21 mouse cellular contexts compared by ENCODE assay signal in the genomic region with DNA sequence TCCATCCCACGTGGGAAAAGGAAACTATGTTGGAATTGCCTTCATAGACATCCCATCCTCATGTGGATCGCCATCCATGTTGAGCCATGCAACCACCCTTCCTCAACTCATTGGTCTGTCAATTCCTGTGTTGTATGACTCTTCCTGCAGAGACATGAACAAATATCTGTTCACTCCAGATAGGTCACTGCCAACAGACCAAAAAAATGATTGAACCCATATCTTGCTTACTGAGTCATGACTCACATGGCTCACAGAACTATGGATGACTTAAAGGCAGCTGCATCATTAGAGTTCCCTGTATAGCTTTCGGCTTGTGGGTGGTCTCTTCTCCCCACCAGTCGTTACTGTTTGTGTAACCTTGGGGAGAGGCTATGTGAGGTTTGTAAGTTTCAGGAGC.
"Had no signal": no experiment of that assay in that cellular context is flagged by ENCODE, and none has a peak within 500 bp of the region (broad histone marks: within the 10 kb centered on the region; RNA-seq: fewer than 3 reads in every experiment).

No protein-coding gene starts in this region.

- H3K27me3 ChIP-seq: liver, embryonic 15.5 days; megakaryocyte, embryonic 14.5 days; midbrain, embryonic 12.5 days; neural tube, embryonic 13.5 days; neural tube, embryonic 15.5 days had no signal

- ATAC-seq: midbrain, embryonic 16.5 days had no signal

- H3K9me3 ChIP-seq: liver, embryonic 15.5 days; megakaryocyte, embryonic 14.5 days; midbrain, embryonic 10.5 days; midbrain, embryonic 12.5 days; neural tube, embryonic 13.5 days; neural tube, embryonic 15.5 days had no signal

- H3K9ac ChIP-seq: liver, embryonic 15.5 days; lung, embryonic 14.5 days; midbrain, embryonic 12.5 days; neural tube, embryonic 13.5 days; neural tube, embryonic 15.5 days had no signal

- H3K4me2 ChIP-seq: liver, embryonic 15.5 days; lung, embryonic 14.5 days; midbrain, embryonic 12.5 days; neural tube, embryonic 13.5 days; neural tube, embryonic 15.5 days had no signal

- H3K27ac ChIP-seq: liver, embryonic 15.5 days; midbrain, embryonic 10.5 days; midbrain, embryonic 12.5 days; neural tube, embryonic 13.5 days; neural tube, embryonic 15.5 days had no signal

- H3K4me3 ChIP-seq: liver, embryonic 15.5 days; midbrain, embryonic 10.5 days; midbrain, embryonic 12.5 days; myocyte; neural tube, embryonic 13.5 days; neural tube, embryonic 15.5 days had no signal

- DNase-seq: lung, adult 18-20 months; lung, embryonic 14.5 days; lung, postnatal 10 days; lung, postnatal 4 days; midbrain, embryonic 14.5 days; retina, postnatal 1 day; right cerebral cortex, adult 18-20 months; right cerebral cortex, postnatal 25 days; right cerebral cortex, postnatal 4 days; spleen, adult 18-20 months; thymus, adult 18-20 months; thymus, postnatal 14 days; thymus, postnatal 36 days had no signal
